Mouse (Mus musculus): Measurements from ENCODE around the gene Oca2.

DNA sequence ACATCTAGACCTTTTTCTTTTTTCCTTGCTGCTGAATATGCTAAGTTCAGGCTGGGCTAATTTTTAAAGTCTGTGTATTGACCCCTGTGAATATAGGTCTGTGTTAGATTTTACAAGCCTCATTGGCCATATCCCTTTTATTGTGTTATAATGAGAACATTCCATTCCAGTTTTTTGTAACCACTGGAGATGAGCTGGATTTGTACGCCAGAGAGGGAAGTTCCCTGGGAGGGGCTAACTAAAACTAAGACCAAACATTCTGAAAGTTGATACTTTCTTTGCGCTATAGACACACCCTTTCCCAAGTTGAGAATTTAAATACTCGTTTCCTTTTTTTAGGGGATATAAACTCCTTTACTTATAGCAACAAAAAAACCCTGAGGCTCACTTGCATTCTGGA lies 34.7 kb upstream of the Oca2 start:
- TF ChIP-seq CTCF (IDR thresholded peaks at IDR 0.05; ENCODE audit: low read depth, low read length) = no peak
- TF ChIP-seq POLR2A (IDR thresholded peaks at IDR 0.05; ENCODE audit: extremely low read depth, insufficient read depth, low read length) = no peak
